Mouse (Mus musculus) thymus, adult 2 months (tissue): Measurements from ENCODE around the gene Myo1a.

Source experiments
- CTCF ChIP-seq: fragments of 200-500 bp; IDR thresholded peaks from 2 replicates; pipeline ENCODE4 v1.5.1; 2012; ENCODE audit warnings: mild to moderate bottlenecking, control low read depth, low read length, moderate library complexity, borderline replicate concordance; ENCODE audit not compliant: control insufficient read depth, poor library complexity, insufficient read depth; ENCODE audit errors: extremely low read depth
- POLR2A ChIP-seq: fragments of 200-500 bp; IDR thresholded peaks from 2 replicates; pipeline ENCODE4 v1.6.1; 2012; ENCODE audit warnings: mild to moderate bottlenecking, low read length, control low read depth, moderate library complexity; ENCODE audit not compliant: control insufficient read depth, poor library complexity, insufficient read depth; ENCODE audit errors: extremely low read depth

GRCm38 (mm10) chr10:127668093-127669050 lies 36.6 kb upstream of the Myo1a start, which contains the start of gene Nab2:
- TF ChIP-seq POLR2A, result no peak
- TF ChIP-seq CTCF, result no peak
